Mouse (Mus musculus) cerebellum, postnatal 25 days (tissue): ENCODE measurements around the gene Vwc2.

Experiments
- DNase-seq, 2 experiments: peaks; one replicate each; pipeline ENCODE4 v3.0.0; 2021; ENCODE audit warnings: mixed read lengths in 2 of 2

Gene Vwc2

DNA sequence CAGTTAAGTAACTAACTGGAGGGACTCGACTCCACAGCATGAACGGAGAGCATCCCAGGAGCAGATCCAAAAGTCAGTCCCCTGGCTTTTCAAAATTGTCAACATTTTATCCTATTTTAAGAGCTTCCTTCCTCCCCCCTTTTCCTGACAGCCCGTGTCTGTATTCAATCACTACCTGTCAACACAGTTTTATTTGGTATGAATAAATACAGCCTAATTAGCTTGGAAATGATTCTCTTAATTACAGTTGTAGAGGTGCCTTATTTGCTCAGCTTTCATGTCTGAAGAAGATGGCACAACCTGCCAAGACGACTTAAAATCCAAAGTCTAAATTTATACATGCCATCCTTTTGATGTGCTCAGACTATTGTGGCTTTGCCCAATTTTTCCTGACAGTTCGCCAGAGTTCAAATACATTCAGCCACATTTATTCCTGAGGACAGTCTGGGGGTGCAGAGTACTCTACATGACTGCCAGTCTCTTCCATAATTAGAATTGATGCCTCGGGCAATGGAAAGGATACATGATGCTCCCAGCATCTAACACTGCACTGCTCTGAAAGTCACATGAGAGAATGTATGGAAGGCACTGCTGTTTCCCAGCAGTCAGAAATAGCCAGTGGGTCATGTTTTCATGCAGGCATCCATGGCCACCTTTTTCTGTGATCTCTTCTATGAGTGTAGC, 128.8 kb downstream of the Vwc2 start:
- no peak for DNase-seq

DNA sequence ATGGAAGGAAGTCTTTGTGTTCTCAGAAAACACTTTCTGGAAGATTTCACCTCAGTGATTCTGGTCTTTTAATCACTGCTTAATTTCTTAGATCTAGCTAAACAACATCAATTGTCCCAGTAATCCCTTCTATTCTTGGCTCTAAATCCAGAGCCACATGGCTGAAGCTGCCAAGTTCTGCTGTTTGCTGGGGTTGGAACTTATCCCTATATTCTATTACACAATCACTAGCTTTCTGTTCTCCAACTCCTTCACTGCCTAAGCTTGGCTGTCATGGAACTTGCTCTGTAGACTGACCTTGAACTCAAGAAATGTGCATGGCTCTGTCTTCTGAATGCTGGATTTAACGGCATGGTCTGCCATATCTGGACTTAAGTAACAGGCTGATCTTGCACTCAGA, 143.3 kb downstream of the Vwc2 start:
- no peak for DNase-seq

DNA sequence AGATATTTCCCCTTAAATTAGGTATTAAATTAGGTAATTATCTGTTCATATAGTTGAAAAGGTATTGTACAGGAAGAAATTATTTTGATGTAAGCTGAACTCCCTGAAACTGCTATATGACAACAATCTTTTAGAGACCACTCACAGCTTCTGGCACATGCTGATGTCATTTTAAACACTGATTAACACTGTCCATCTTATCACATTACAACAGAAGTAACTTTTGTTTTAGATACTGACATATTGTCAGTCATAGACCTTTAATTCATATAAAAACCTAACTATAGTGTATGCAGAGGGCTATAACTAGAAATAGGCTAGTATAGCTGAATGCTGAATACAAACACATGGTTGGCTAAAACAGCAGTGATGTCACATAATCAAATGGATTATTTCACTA, 166.1 kb downstream of the Vwc2 start:
- DNase-seq: no peak

- DNase-seq: no peak
Observed at GRCm38 (mm10) chr11:11283512-11283911, 169.5 kb downstream of the Vwc2 start.
